Mouse (Mus musculus): ENCODE measurements around the gene Col4a3bp.

- TF ChIP-seq CTCF (IDR thresholded peaks at IDR 0.05) = no peak
- TF ChIP-seq EP300 (IDR thresholded peaks at IDR 0.05) = no peak
Measured at GRCm38 (mm10) chr13:96542901-96543891, 778 bp downstream of the Col4a3bp start.

Data from lung, postnatal 0 days (tissue).